Mouse (Mus musculus): ENCODE results near the gene Cadm1. TPM values are rescaled to one million over a fixed set of nuclear protein-coding genes. Genes with fewer than 3 reads are reported as not detected.

Cadm1 gene
- polyA plus RNA-seq, 1 experiment, result 70.3 TPM

- H3K27ac ChIP-seq (ENCODE audit: insufficient read depth, low read length), result no peak overlapping the region
- H3K4me3 ChIP-seq (ENCODE audit: low read depth, low read length), result no peak overlapping the region
- TF ChIP-seq CTCF (IDR thresholded peaks at IDR 0.05; ENCODE audit: low read depth, low read length) (no peak), EP300 (IDR thresholded peaks at IDR 0.05; ENCODE audit: insufficient read depth, low read depth, low read length) (no peak), POLR2A (IDR thresholded peaks at IDR 0.05; ENCODE audit: insufficient read depth, low read length) (no peak)
- H3K27me3 ChIP-seq (ENCODE audit: control insufficient read depth, insufficient read depth, low read length, poor library complexity, severe bottlenecking), result no peaks in the 10 kb centered on the region
- H3K36me3 ChIP-seq (ENCODE audit: control insufficient read depth, insufficient read depth, low read length, poor library complexity, severe bottlenecking), result no peaks in the 10 kb centered on the region
- H3K9ac ChIP-seq (ENCODE audit: low read depth, poor library complexity, severe bottlenecking), result no peak overlapping the region
- H3K9me3 ChIP-seq (replicated peaks; ENCODE audit: control insufficient read depth, insufficient read depth, low read length, poor library complexity, severe bottlenecking), result no peaks in the 10 kb centered on the region
- H3K4me1 ChIP-seq (ENCODE audit: control insufficient read depth, insufficient read depth, low read length), result no peaks in the 10 kb centered on the region
Measured at GRCm38 (mm10) chr9:47508109-47508508, 21.9 kb upstream of the Cadm1 start.

DNA sequence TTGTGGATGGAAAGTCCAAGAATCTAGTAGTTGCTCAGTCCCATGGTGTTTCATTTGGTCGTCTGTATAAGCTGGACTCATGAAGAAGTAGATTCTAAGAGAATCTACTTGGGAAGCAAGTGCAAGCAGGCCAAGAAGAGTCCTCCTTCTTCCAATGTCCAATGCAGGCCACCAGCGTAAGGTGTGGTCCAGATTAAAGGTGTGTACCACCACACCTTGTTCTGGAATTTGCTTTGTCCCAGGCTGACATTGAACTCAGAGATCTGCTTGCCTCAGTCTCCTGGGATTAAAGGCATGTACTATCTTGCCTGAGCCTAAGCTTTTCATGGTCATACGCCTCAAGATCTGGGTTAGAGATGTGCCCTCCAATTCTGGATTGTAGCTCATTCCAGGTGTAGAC, 17.5 kb upstream of the Cadm1 start:
- Histone ChIP-seq H3K4me1 (ENCODE audit: control insufficient read depth, insufficient read depth, low read length) (peaks cover 5% of the 10 kb centered on the region), H3K27me3 (ENCODE audit: control insufficient read depth, insufficient read depth, low read length, poor library complexity, severe bottlenecking) (no peaks in the 10 kb centered on the region), H3K27ac (ENCODE audit: insufficient read depth, low read length) (no peak overlapping the region), H3K9ac (ENCODE audit: low read depth, poor library complexity, severe bottlenecking) (no peak overlapping the region), H3K4me3 (ENCODE audit: low read depth, low read length) (no peak overlapping the region), H3K36me3 (ENCODE audit: control insufficient read depth, insufficient read depth, low read length, poor library complexity, severe bottlenecking) (no peaks in the 10 kb centered on the region), H3K9me3 (replicated peaks; ENCODE audit: control insufficient read depth, insufficient read depth, low read length, poor library complexity, severe bottlenecking) (no peaks in the 10 kb centered on the region)
- TF ChIP-seq CTCF (IDR thresholded peaks at IDR 0.05; ENCODE audit: low read depth, low read length) (no peak), POLR2A (IDR thresholded peaks at IDR 0.05; ENCODE audit: insufficient read depth, low read length) (no peak), EP300 (IDR thresholded peaks at IDR 0.05; ENCODE audit: insufficient read depth, low read depth, low read length) (no peak)

- Histone ChIP-seq H3K9ac (ENCODE audit: low read depth, poor library complexity, severe bottlenecking) (no peak overlapping the region), H3K36me3 (ENCODE audit: control insufficient read depth, insufficient read depth, low read length, poor library complexity, severe bottlenecking) (no peaks in the 10 kb centered on the region), H3K9me3 (replicated peaks; ENCODE audit: control insufficient read depth, insufficient read depth, low read length, poor library complexity, severe bottlenecking) (no peaks in the 10 kb centered on the region), H3K27me3 (ENCODE audit: control insufficient read depth, insufficient read depth, low read length, poor library complexity, severe bottlenecking) (no peaks in the 10 kb centered on the region), H3K27ac (ENCODE audit: insufficient read depth, low read length) (peak overlapping the region; percentile 21; the same call in 1 of the 2 replicates), H3K4me3 (ENCODE audit: low read depth, low read length) (0 out of 2 replicates have a peak overlapping the region, but pooled peaks have one; percentile 3), H3K4me1 (ENCODE audit: control insufficient read depth, insufficient read depth, low read length) (peaks cover 5% of the 10 kb centered on the region)
- TF ChIP-seq CTCF (IDR thresholded peaks at IDR 0.05; ENCODE audit: low read depth, low read length) (no peak), EP300 (IDR thresholded peaks at IDR 0.05; ENCODE audit: insufficient read depth, low read depth, low read length) (peak; percentile 71; the same call in 1 of the 2 replicates)
Measured at GRCm38 (mm10) chr9:47514318-47514717, 15.7 kb upstream of the Cadm1 start.

- Histone ChIP-seq H3K4me1 (ENCODE audit: control insufficient read depth, insufficient read depth, low read length) (peaks cover 5% of the 10 kb centered on the region), H3K9me3 (replicated peaks; ENCODE audit: control insufficient read depth, insufficient read depth, low read length, poor library complexity, severe bottlenecking) (no peaks in the 10 kb centered on the region), H3K27me3 (ENCODE audit: control insufficient read depth, insufficient read depth, low read length, poor library complexity, severe bottlenecking) (no peaks in the 10 kb centered on the region; the same call in 1 of the 2 replicates), H3K4me3 (ENCODE audit: low read depth, low read length) (no peak overlapping the region), H3K36me3 (ENCODE audit: control insufficient read depth, insufficient read depth, low read length, poor library complexity, severe bottlenecking) (no peaks in the 10 kb centered on the region), H3K27ac (ENCODE audit: insufficient read depth, low read length) (no peak overlapping the region), H3K9ac (ENCODE audit: low read depth, poor library complexity, severe bottlenecking) (no peak overlapping the region)
- TF ChIP-seq POLR2A (IDR thresholded peaks at IDR 0.05; ENCODE audit: insufficient read depth, low read length) (no peak), CTCF (IDR thresholded peaks at IDR 0.05; ENCODE audit: low read depth, low read length) (no peak), EP300 (IDR thresholded peaks at IDR 0.05; ENCODE audit: insufficient read depth, low read depth, low read length) (no peak)
Measured at GRCm38 (mm10) chr9:47516238-47516637, 13.7 kb upstream of the Cadm1 start.

GRCm38 (mm10) chr9:47527290-47527689, 2.7 kb upstream of the Cadm1 start:
- no peak overlapping the region for H3K4me3 ChIP-seq (ENCODE audit: low read depth, low read length)
- no peak overlapping the region for H3K27ac ChIP-seq (ENCODE audit: insufficient read depth, low read length)
- H3K27me3 ChIP-seq (ENCODE audit: control insufficient read depth, insufficient read depth, low read length, poor library complexity, severe bottlenecking), result 0 out of 2 replicates have a peak, but pooled peaks cover 2% of the 10 kb centered on the region
- no peak overlapping the region for H3K9ac ChIP-seq (ENCODE audit: low read depth, poor library complexity, severe bottlenecking)
- H3K9me3 ChIP-seq (replicated peaks; ENCODE audit: control insufficient read depth, insufficient read depth, low read length, poor library complexity, severe bottlenecking), result no peaks in the 10 kb centered on the region
- TF ChIP-seq EP300 (IDR thresholded peaks at IDR 0.05; ENCODE audit: insufficient read depth, low read depth, low read length) (no peak), CTCF (IDR thresholded peaks at IDR 0.05; ENCODE audit: low read depth, low read length) (no peak), POLR2A (IDR thresholded peaks at IDR 0.05; ENCODE audit: insufficient read depth, low read length) (no peak)
- H3K4me1 ChIP-seq (ENCODE audit: control insufficient read depth, insufficient read depth, low read length), result no peaks in the 10 kb centered on the region
- H3K36me3 ChIP-seq (ENCODE audit: control insufficient read depth, insufficient read depth, low read length, poor library complexity, severe bottlenecking), result no peaks in the 10 kb centered on the region

GRCm38 (mm10) chr9:47527741-47528140, 2.2 kb upstream of the Cadm1 start:
- no peaks in the 10 kb centered on the region for H3K4me1 ChIP-seq (ENCODE audit: control insufficient read depth, insufficient read depth, low read length)
- no peaks in the 10 kb centered on the region for H3K36me3 ChIP-seq (ENCODE audit: control insufficient read depth, insufficient read depth, low read length, poor library complexity, severe bottlenecking)
- H3K27ac ChIP-seq (ENCODE audit: insufficient read depth, low read length), result no peak overlapping the region
- H3K9me3 ChIP-seq (replicated peaks; ENCODE audit: control insufficient read depth, insufficient read depth, low read length, poor library complexity, severe bottlenecking), result no peaks in the 10 kb centered on the region; the same call in 1 of the 2 replicates
- no peak overlapping the region for H3K9ac ChIP-seq (ENCODE audit: low read depth, poor library complexity, severe bottlenecking)
- H3K27me3 ChIP-seq (ENCODE audit: control insufficient read depth, insufficient read depth, low read length, poor library complexity, severe bottlenecking), result 0 out of 2 replicates have a peak, but pooled peaks cover 2% of the 10 kb centered on the region
- TF ChIP-seq POLR2A (IDR thresholded peaks at IDR 0.05; ENCODE audit: insufficient read depth, low read length), result no peak
- TF ChIP-seq CTCF (IDR thresholded peaks at IDR 0.05; ENCODE audit: low read depth, low read length), result no peak
- TF ChIP-seq EP300 (IDR thresholded peaks at IDR 0.05; ENCODE audit: insufficient read depth, low read depth, low read length), result no peak
- no peak overlapping the region for H3K4me3 ChIP-seq (ENCODE audit: low read depth, low read length)

All from ES-Bruce4 (cell line).